In the genomic region with DNA sequence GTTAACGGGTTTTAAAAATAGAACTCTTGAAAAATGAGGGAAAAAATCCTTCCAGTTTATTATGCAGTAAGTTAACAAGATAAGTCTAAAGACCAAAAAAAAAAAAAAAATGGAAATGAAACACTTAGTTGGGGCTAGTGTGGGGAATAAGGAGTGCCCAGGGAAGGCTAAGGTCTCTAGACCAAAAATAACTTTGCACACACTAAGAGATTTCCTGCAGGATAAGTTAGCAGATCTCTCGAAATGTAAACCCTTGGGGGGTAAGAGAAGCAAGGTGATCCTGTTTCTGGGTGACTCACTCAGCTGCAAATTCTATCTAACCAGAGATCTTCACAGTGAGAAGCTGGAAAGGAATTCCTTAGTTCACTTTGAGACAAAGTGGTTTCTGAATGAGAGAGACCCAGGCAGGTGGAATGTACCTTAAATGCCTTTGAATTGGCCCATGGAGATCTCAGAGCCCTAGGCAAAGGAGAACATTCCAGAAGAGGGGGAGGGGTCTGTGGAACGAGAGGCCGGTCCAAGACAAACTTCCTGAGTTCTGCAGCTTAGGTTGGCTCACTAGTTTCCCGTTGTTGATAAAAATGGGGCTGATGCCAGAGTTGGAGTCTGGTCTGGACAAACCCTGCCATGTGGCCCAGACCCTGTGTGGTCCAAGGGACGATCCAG, we compare ENCODE assay signal across 9 mouse cellular contexts.
DNase-seq lines count a peak whose midpoint lies in the region; ATAC-seq and TF ChIP-seq lines count a peak whose summit lies in the region.
"Had no signal": no experiment of that assay in that cellular context is flagged by ENCODE, and none has a peak within 500 bp of the region (broad histone marks: within the 10 kb centered on the region; RNA-seq: fewer than 3 reads in every experiment).

No protein-coding gene starts in this region.

- no peak for TF ChIP-seq EP300 in stomach, postnatal 0 days (optimal IDR thresholded peaks at IDR 0.05)

- no peak overlapping the region for H3K9ac ChIP-seq in kidney, embryonic 16.5 days (replicated peaks; ENCODE audit: low read length)
- H3K9ac ChIP-seq in stomach, postnatal 0 days (ENCODE audit: low read length): no peak overlapping the region
- H3K9ac ChIP-seq: liver, embryonic 14.5 days had no signal

- TF ChIP-seq CTCF in stomach, postnatal 0 days (IDR thresholded peaks at IDR 0.05; ENCODE audit: low read depth): no peak

- H3K9me3 ChIP-seq in kidney, embryonic 16.5 days (ENCODE audit: low read length): no peaks in the 10 kb centered on the region
- no peaks in the 10 kb centered on the region for H3K9me3 ChIP-seq in stomach, postnatal 0 days (ENCODE audit: control insufficient read depth, low read length)

- no peaks in the 10 kb centered on the region for H3K36me3 ChIP-seq in kidney, embryonic 16.5 days (ENCODE audit: insufficient read depth, low read length)
- H3K36me3 ChIP-seq in stomach, postnatal 0 days (ENCODE audit: control insufficient read depth, insufficient read depth, low read length): no peaks in the 10 kb centered on the region

- H3K4me3 ChIP-seq in kidney, embryonic 16.5 days (ENCODE audit: low read length): no peak overlapping the region
- no peak overlapping the region for H3K4me3 ChIP-seq in stomach, postnatal 0 days (ENCODE audit: low read depth, low read length)

- ATAC-seq in kidney, embryonic 16.5 days (ENCODE audit: low FRiP score, low TSS enrichment): peak; percentile 86
- ATAC-seq in stomach, postnatal 0 days (ENCODE audit: low FRiP score, low TSS enrichment): peak; percentile 58

- 39% methylated on average over 6 of the region's 6 CpGs for WGBS in kidney, embryonic 16.5 days
- WGBS in stomach, postnatal 0 days: 16% methylated on average over 6 of the region's 6 CpGs

- H3K4me1 ChIP-seq in kidney, embryonic 16.5 days (ENCODE audit: insufficient read depth, low read length): peaks cover 18% of the 10 kb centered on the region; the same call in 1 of the 2 replicates
- H3K4me1 ChIP-seq in stomach, postnatal 0 days (replicated peaks; ENCODE audit: control insufficient read depth, insufficient read depth): peaks cover 3% of the 10 kb centered on the region; the same call in 1 of the 2 replicates

- H3K4me2 ChIP-seq in kidney, embryonic 16.5 days (replicated peaks; ENCODE audit: low read depth, low read length): no peak overlapping the region
- H3K4me2 ChIP-seq in stomach, postnatal 0 days (replicated peaks; ENCODE audit: low read depth): no peak overlapping the region

- H3K27ac ChIP-seq in kidney, embryonic 16.5 days (ENCODE audit: low read length): no peak overlapping the region; the same call in 1 of the 2 replicates
- H3K27ac ChIP-seq in stomach, postnatal 0 days (replicated peaks): peak overlapping the region; percentile 13; the same call in 1 of the 2 replicates
- H3K27ac ChIP-seq: liver, embryonic 14.5 days had no signal

- no peaks in the 10 kb centered on the region for H3K27me3 ChIP-seq in kidney, embryonic 16.5 days (ENCODE audit: insufficient read depth, low read length)
- H3K27me3 ChIP-seq in stomach, postnatal 0 days (ENCODE audit: control insufficient read depth, insufficient read depth, low read length): no peaks in the 10 kb centered on the region

- peak; percentile 6 for DNase-seq in ovary, adult 18-20 months (ENCODE audit: low spot score)
- no peak for DNase-seq in ovary, postnatal 10 days (ENCODE audit: low spot score)
- DNase-seq in heart, adult 8-10 months (ENCODE audit: low spot score): peak; percentile 70
- DNase-seq in stomach, postnatal 0 days (ENCODE audit: low spot score): peak; percentile 57
- DNase-seq in cerebellum, postnatal 36 days: no peak
- no peak for DNase-seq in right cerebral cortex, postnatal 10 days (ENCODE audit: low spot score in 2 of 2)
- no peak for DNase-seq in spleen, adult 18-20 months

Comparison
In these comparisons a context has a peak if more than half of its experiments do, and no peak if none do; other contexts are left out.
1. DNase-seq: peak in ovary, adult 18-20 months (single experiment), heart, adult 8-10 months (single experiment) and stomach, postnatal 0 days (single experiment); none in ovary, postnatal 10 days (single experiment), cerebellum, postnatal 36 days (0 of 2), right cerebral cortex, postnatal 10 days (0 of 2) and spleen, adult 18-20 months (0 of 2).